Mouse (Mus musculus) leukemia stem cell, adult 10-12 weeks (primary cell): ENCODE results near the gene Grb10. TPM values are rescaled to one million over a fixed set of nuclear protein-coding genes. Genes with fewer than 3 reads are reported as not detected.

Experiments
- polyA plus RNA-seq: library from polyadenylated mRNA; stranded (reverse); fragments of >175 nt; gene quantifications from 2 replicates; pipeline ENCODE4 v1.2.3, GENCODE M21; 2012; ENCODE audit warnings: low replicate concordance

Gene Grb10
- 4.9 and 89.3 TPM in 2 replicates for polyA plus RNA-seq

DNA sequence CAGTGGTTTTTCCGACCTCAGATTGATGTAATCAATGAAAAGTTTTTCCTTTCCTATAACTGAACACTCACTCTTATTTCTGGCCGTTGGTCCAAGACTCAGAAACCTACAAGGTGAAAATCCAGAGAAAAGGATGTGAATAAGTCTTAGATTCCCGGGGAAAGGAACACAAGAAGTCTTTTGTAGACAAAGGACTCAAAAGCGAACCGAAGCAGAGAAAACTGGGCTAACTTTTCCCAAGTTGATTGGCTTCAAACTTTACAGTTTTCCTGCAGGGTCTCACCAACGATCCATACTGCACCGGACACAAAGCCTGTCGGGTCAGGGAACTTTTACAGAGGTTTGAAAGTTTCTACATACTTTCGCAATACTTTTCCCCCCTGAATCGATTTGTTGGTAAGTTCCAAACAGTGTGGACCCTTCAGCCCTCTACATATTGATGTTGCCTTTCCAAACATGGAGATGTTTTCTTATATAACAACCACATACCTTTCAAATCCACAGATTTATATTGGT is at the start of gene Grb10:
Gene Grb10, minus strand, starts transcription at position 214 of the 516 bp plus-strand sequence.

DNA sequence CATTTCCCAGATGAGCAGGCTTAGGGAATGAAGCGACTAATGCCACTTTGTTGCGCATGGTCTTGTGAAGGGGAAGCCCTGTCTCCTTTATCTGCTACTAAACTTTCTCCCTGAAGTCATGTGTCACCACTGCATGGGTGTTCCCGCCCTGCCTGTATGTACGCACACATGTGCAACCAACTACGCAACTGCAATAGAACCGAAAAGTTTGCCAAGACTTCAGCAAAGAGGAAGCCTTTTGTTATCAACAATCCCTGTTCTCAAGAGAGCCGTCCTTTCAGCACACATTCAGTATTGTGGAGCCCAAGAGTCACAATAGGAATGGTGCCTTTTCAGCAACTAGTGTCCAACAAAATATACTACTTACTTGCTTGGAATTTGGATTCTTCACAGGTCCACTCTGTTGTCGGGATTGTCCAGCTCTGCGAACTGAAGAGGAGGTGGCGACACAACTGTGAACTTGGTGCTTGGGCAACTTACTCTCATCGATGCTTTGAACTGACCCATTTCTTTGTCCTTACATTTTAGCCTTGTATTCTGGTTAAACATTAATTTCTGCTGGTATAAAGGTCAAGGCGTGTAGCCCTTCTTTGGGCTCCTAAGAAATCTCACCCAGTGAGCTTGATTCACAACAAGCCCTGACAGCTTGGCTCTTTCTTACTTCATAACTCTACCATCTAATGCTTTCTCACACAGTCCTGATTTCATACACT is 140.7 kb downstream of the Grb10 start, which contains the start of gene Ddc:
Gene Ddc, minus strand, starts transcription at position 500 of the 713 bp plus-strand sequence.

Other genes starting within 250 kb of the Grb10 start
- gene Fignl1, start 229.7 kb downstream of the Grb10 start, polyA plus RNA-seq, result 0.37 and 1.6 TPM in 2 replicates
- not detected in 2 replicates for gene Ddc, start 140.5 kb downstream of the Grb10 start, polyA plus RNA-seq